Mouse (Mus musculus) forebrain, embryonic 16.5 days (tissue): ENCODE results near the gene Atf3. TPM values are rescaled to one million over a fixed set of nuclear protein-coding genes. Genes with fewer than 3 reads are reported as not detected.

Source experiments
- ATAC-seq: fragments of 200-750 bp; cut with Nextera tagmentation; 2 replicates; pipeline ENCODE4 v1.8.0; 2017; ENCODE audit warnings: mild to moderate bottlenecking, moderate library complexity
- H3K27ac ChIP-seq: fragments of 300-500 bp; sonication (generic); 2 replicates; pipeline ENCODE4 v1.5.1; 2014; ENCODE audit warnings: low read length, control low read depth
- H3K27me3 ChIP-seq: fragments of 300-500 bp; sonication (generic); replicated peaks from 2 replicates; pipeline ENCODE4 v1.6.1; 2014; ENCODE audit warnings: low read length; ENCODE audit not compliant: control insufficient read depth, insufficient read depth
- H3K36me3 ChIP-seq: fragments of 300-500 bp; sonication (generic); 2 replicates; pipeline ENCODE4 v1.6.1; 2014; ENCODE audit not compliant: control insufficient read depth, insufficient read depth
- H3K4me1 ChIP-seq: fragments of 300-500 bp; sonication (generic); replicated peaks from 2 replicates; pipeline ENCODE4 v1.6.1; 2014; ENCODE audit warnings: low read length; ENCODE audit not compliant: control insufficient read depth, insufficient read depth
- H3K4me2 ChIP-seq: fragments of 300-500 bp; sonication (generic); 2 replicates; pipeline ENCODE4 v1.6.1; 2014; ENCODE audit warnings: mild to moderate bottlenecking, low read length, control low read depth
- H3K4me3 ChIP-seq: fragments of 300-500 bp; sonication (generic); replicated peaks from 2 replicates; pipeline ENCODE4 v1.5.1; 2014; ENCODE audit warnings: mild to moderate bottlenecking, low read length, control low read depth
- H3K9ac ChIP-seq: fragments of 300-500 bp; sonication (generic); replicated peaks from 2 replicates; pipeline ENCODE4 v1.6.1; 2014; ENCODE audit warnings: low read depth, low read length, control low read depth
- H3K9me3 ChIP-seq: fragments of 300-500 bp; sonication (generic); 2 replicates; pipeline ENCODE4 v1.6.1; 2016; ENCODE audit warnings: low read length; ENCODE audit not compliant: control insufficient read depth
- WGBS: fragments of 180-500 bp; shearing (Covaris S2); extraction: QIAGEN DNeasy Blood & Tissue Kit; methylation state at CpG from one replicate; pipeline ENCODE4 v1.1.7; 2014; 5-methylcytosine and 5-hydroxymethylcytosine counted together
- polyA plus RNA-seq: library from polyadenylated mRNA; unstranded; fragments of >200 nt; fragmentation: Nextera tagmentation; extraction: Ambion mirVana; gene quantifications from 2 replicates; pipeline ENCODE4 v1.2.1, GENCODE M21; 2015

Atf3 gene
- polyA plus RNA-seq, 1 experiment from 2014 or later, result 0.95 TPM

GRCm38 (mm10) chr1:191203496-191203895, 14.3 kb downstream of the Atf3 start:
- Histone ChIP-seq H3K4me2 (no peak overlapping the region), H3K4me1 (no peaks in the 10 kb centered on the region), H3K9ac (no peak overlapping the region), H3K9me3 (no peaks in the 10 kb centered on the region), H3K27me3 (no peaks in the 10 kb centered on the region), H3K36me3 (no peaks in the 10 kb centered on the region), H3K27ac (no peak overlapping the region), H3K4me3 (no peak overlapping the region)
- no peak for ATAC-seq
- 58% methylated on average over 2 of the region's 2 CpGs for WGBS

GRCm38 (mm10) chr1:191202208-191202952, 15.5 kb downstream of the Atf3 start:
- Histone ChIP-seq H3K4me3 (no peak overlapping the region), H3K27me3 (no peaks in the 10 kb centered on the region), H3K9me3 (no peaks in the 10 kb centered on the region), H3K36me3 (no peaks in the 10 kb centered on the region), H3K27ac (no peak overlapping the region), H3K9ac (no peak overlapping the region), H3K4me1 (no peaks in the 10 kb centered on the region), H3K4me2 (no peak overlapping the region)
- no peak for ATAC-seq
- WGBS, result 85% methylated on average over 11 of the region's 11 CpGs

- ATAC-seq, result no peak
- no peaks in the 10 kb centered on the region for H3K36me3 ChIP-seq
- 86% methylated on average over 9 of the region's 9 CpGs for WGBS
Measured at GRCm38 (mm10) chr1:191200816-191201602, 16.8 kb downstream of the Atf3 start.

GRCm38 (mm10) chr1:191197916-191198315, 19.9 kb downstream of the Atf3 start:
- ATAC-seq, result no peak
- Histone ChIP-seq H3K27ac (no peak overlapping the region), H3K9ac (no peak overlapping the region), H3K36me3 (no peaks in the 10 kb centered on the region), H3K4me3 (no peak overlapping the region), H3K27me3 (no peaks in the 10 kb centered on the region), H3K4me2 (no peak overlapping the region), H3K9me3 (no peaks in the 10 kb centered on the region), H3K4me1 (no peaks in the 10 kb centered on the region)
- 78% methylated on average over 7 of the region's 7 CpGs for WGBS

More at GRCm38 (mm10) chr1:191200816-191201602, 16.8 kb downstream of the Atf3 start:
- Histone ChIP-seq H3K9me3 (no peaks in the 10 kb centered on the region), H3K27me3 (no peaks in the 10 kb centered on the region), H3K4me1 (no peaks in the 10 kb centered on the region), H3K27ac (no peak overlapping the region), H3K4me3 (no peak overlapping the region), H3K9ac (no peak overlapping the region), H3K4me2 (no peak overlapping the region)

- Histone ChIP-seq H3K4me1 (no peaks in the 10 kb centered on the region), H3K27me3 (0 out of 2 replicates have a peak, but pooled peaks cover 2% of the 10 kb centered on the region), H3K27ac (no peak overlapping the region), H3K4me3 (no peak overlapping the region), H3K9ac (no peak overlapping the region), H3K36me3 (no peaks in the 10 kb centered on the region), H3K4me2 (no peak overlapping the region), H3K9me3 (no peaks in the 10 kb centered on the region)
- ATAC-seq, result no peak
- 89% methylated on average over 6 of the region's 6 CpGs for WGBS
Measured at GRCm38 (mm10) chr1:191196016-191196415, 21.8 kb downstream of the Atf3 start.

- no peak overlapping the region for H3K9ac ChIP-seq
- H3K4me1 ChIP-seq, result no peaks in the 10 kb centered on the region
- H3K27ac ChIP-seq, result no peak overlapping the region
- peaks cover 5% of the 10 kb centered on the region; the same call in 1 of the 2 replicates for H3K27me3 ChIP-seq
- 53% methylated on average over 14 of the region's 14 CpGs for WGBS
- no peaks in the 10 kb centered on the region for H3K9me3 ChIP-seq
- no peak overlapping the region for H3K4me3 ChIP-seq
- ATAC-seq, result no peak
- H3K36me3 ChIP-seq, result no peaks in the 10 kb centered on the region
- H3K4me2 ChIP-seq, result no peak overlapping the region
Measured at GRCm38 (mm10) chr1:191193657-191194424, 24.0 kb downstream of the Atf3 start.

- 88% methylated on average over 6 of the region's 6 CpGs for WGBS
- no peak overlapping the region for H3K9ac ChIP-seq
- no peak overlapping the region for H3K4me2 ChIP-seq
- H3K4me3 ChIP-seq, result no peak overlapping the region
- no peaks in the 10 kb centered on the region for H3K4me1 ChIP-seq
- no peak overlapping the region for H3K27ac ChIP-seq
- H3K36me3 ChIP-seq, result no peaks in the 10 kb centered on the region
- H3K9me3 ChIP-seq, result no peaks in the 10 kb centered on the region
- H3K27me3 ChIP-seq, result peaks cover 10% of the 10 kb centered on the region; the same call in 1 of the 2 replicates
- ATAC-seq, result no peak
Measured at GRCm38 (mm10) chr1:191192751-191193150, 25.1 kb downstream of the Atf3 start.

GRCm38 (mm10) chr1:191192213-191192612, 25.6 kb downstream of the Atf3 start:
- H3K27ac ChIP-seq, result no peak overlapping the region
- WGBS, result 62% methylated on average over 6 of the region's 6 CpGs
- H3K4me2 ChIP-seq, result no peak overlapping the region
- no peak overlapping the region for H3K4me3 ChIP-seq
- peaks cover 14% of the 10 kb centered on the region for H3K27me3 ChIP-seq
- no peaks in the 10 kb centered on the region for H3K4me1 ChIP-seq
- no peaks in the 10 kb centered on the region for H3K36me3 ChIP-seq
- H3K9me3 ChIP-seq, result no peaks in the 10 kb centered on the region
- H3K9ac ChIP-seq, result no peak overlapping the region
- no peak for ATAC-seq
